Mouse (Mus musculus): ENCODE results near the gene Trio.

The Trio gene

DNA sequence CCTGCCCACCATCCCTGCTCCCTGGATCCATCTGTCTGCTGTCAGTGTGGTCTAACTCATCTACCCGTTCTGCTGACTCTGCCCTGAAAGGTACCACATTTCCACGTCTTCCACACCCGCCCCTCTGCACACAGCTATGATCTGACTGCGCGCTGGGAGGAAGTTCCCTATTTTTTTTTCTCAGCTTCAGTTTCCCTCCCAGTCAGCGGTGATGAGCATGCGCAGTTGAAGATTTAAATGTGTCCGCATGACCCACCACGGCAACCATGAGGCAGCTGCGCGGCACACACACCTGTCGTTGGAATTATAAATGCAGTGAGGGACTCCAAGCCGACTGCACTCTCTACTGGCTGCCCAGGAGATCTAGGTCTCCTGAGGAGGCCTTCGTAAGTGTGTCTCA is 142.8 kb downstream of the Trio start:
- no peak for DNase-seq (ENCODE audit: low read depth, low spot score)

DNA sequence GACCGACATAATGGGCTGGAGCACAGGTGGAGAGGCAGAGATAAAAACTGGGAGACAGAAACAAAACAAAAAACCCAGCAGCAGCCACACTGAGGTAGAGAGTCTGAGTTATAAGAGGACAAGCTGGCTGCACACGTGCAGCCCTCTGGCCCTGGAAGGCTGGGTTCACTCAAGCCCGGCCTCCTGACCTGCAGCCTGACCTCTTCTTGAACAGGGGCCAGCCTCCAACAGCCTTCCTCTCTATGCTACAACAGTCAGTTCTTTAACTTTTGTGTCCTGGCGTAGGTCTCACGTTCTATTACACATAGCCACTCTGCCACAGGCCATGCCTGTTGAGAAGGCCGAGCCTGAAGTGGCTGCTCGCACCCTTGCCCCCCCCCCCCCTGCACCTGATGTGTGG is 147.8 kb downstream of the Trio start:
- DNase-seq (ENCODE audit: low read depth, low spot score), result no peak

DNA sequence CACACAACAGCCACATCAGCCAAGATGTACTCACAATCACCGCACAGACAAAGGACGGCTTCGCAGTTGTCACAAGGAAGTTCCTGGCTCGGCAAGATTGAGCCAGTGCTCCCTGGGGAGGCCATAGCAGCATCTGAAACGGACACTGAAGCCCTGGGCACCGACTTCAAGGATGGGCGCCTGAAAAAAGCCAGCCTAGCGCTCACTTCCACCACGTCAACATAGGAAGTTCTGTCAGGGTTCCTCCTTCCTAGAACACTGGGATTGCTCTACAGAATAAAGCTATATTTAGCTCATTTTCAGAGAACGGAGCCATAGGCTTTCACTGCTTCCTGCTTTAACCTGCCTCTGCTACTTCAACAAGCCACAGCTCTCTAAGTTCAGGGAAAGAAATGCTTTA is 149.3 kb downstream of the Trio start:
- no peak for DNase-seq (ENCODE audit: low read depth, low spot score)

DNA sequence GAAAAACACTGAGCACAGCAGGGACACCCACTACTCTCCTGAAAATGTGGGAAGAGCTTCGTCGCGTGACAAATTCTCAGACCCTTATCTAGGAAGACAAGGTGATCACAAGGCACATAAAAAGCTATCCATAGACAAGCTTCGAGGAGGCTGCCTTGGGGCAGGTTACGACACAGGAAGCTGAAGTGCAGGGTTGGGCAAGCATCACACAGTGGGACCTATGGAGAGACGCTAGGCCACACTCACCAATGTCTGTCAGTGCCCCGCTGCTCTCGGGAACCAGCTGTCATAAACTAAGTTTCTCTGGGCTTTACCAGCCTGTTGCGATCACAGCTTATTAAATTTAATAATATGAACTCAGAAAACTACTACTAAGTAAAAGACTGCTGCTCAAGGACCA is 149.9 kb downstream of the Trio start:
- no peak for DNase-seq (ENCODE audit: low read depth, low spot score)

DNA sequence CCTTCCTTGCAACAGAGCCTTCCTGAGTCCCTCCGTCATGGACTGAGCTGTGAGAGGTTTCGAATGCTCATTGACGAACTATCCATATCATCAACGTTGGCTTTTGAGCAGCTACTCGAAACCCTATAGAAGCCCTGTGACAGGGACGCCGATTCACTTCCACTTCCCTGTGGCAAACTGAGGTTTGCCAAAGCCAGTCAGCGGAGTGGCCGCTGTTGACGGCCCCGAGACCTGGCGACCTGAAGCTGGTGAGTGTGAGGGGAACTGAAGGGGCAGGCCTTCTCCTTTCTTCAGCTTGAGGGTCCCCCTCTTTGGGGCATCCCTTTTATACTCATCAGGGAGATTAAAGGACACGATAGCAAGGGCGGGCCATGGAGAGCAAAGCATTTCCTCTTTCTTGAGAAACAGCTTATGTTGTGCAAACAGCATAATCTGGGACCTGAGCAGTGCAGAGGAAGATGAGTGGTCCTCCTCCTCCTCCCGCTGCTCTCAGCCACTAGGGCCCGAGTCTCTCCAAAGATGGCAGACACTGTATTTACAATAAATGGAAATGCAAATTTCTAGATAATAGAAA is 151.8 kb downstream of the Trio start:
- DNase-seq (ENCODE audit: low read depth, low spot score), result no peak

DNA sequence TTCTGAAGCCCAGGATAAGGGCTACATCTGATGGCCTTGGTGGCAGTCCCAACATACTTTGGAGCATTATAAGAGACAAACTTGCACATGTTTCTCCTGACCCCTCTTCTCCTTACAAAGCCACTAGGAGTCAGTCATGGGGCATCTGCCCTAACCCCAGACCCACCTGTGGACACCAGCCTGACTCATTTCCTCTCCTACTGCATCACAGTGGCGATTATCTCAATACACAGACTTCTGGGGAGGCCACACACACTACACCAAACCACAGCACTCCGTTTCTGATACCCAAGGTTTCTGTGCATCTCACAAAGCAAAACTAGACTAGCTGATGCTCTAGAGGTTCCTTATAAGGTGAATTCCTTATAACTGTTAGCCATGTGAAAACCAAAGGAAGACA is 153.4 kb downstream of the Trio start:
- no peak for DNase-seq (ENCODE audit: low read depth, low spot score)

DNA sequence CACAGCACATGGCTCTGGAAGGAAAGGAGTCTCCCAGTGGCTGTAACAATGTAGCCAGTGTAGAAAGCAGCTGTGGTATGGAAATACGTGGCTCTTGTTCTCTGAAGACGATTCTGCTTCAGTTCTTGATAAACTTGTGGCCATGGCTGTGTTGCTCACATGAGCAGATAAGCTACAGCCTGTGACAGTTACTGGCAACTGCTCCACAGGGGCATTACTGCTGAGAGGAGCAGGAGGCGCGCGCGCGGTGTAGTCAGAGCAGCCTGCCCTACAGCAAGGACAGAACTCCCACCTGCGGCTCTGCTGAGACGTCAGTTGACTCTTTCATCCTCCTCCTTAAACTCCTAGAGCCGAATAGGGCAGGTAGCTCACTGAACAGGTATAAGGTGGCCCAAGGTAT is 153.9 kb downstream of the Trio start:
- DNase-seq (ENCODE audit: low read depth, low spot score), result no peak

DNA sequence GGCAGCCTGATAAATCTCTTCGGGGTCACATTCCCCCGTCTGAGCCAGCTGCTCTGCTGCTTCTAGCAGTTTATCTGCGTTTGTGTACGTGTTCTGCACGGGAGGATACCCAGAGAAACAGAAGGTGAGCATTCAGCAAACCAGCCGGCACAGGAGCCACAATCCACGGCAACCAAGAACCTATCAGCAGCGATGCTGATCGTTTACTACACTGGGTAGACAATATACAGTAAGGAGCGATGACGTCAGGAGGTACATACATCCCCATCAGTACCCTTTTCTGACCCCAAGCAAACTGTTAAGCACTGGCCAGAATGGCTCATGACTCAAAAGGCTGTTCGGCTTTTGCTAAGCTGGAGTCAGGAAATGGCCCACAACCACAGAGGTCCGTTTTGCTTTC is 154.4 kb downstream of the Trio start:
- DNase-seq (ENCODE audit: low read depth, low spot score), result no peak

DNA sequence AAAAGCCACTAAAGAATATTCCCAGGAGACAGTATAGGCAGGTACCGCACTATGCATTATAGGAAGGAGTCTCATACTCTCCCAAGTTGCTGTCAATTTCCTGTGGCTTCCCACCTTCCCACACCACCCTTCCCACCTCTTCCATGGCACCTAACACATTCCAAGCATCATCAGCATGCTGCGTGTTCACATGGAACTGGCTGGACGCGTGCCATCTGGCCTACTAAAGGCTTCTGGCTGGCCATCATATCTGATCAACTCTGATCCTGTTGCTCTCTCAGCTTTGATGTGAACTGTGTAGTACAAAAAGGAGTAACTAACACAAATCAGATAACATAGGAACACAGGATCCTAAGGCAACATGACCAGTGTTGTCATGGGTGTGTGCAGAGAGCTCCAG is 156.6 kb downstream of the Trio start:
- DNase-seq (ENCODE audit: low read depth, low spot score), result peak; percentile 73

DNA sequence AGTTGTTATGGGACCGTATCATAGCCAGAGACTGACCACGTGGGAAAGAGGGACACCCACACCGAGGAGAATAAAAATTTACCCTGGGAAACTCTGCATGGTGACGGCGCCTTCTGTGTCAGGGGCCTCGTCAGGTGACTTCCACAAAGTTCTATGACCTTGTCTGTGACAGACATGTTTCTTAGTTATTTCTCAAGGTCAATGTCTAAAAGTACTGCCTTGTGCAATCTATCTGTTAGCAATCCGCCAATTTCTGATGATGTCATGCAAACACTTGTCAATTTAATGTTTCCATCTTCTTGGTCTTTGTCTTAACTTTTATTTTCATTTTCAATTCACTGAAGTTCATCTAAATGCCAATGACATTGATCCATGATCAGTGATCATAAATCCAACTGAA is 157.8 kb downstream of the Trio start:
- DNase-seq (ENCODE audit: low read depth, low spot score), result no peak

DNA sequence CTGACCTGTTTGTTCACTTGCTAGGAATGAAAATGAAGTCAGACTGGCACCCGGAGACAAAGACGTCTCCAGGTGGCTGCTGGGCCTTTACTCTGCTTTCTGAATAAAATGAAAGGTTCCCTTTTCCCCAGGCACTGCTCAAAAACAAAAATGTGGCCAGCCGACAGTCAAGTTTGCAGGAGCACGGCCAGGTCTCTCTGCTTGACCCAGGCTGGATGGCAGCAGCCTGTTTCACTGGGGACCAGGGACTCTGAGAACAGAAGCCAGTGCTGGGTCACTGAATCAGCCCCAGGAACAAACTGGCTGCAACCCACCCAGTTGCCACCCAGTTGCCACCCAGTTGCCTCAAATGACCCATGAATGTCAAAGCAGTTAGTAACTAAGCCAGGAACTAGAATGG is 159.2 kb downstream of the Trio start:
- DNase-seq (ENCODE audit: low read depth, low spot score), result no peak

DNA sequence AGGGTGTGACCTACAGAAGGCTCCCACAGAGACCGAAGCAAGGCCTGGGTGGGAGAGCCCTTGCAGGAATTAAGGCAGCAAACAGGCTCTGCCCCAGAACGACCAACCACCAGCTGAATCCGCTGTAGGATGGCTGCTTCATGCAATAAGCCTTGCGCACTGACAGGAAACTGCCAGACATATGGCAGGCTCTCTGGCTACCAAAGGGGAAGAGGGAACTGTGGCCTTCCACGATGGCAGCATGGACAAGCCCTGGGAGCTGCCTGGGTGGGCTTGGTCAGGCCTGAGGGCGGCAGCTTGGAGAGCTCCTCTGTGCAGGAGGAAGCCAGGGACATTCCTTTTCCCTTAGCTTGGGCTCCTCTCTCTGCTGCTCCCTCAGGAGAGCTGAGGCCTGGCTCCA is 159.6 kb downstream of the Trio start:
- DNase-seq (ENCODE audit: low read depth, low spot score), result no peak

DNA sequence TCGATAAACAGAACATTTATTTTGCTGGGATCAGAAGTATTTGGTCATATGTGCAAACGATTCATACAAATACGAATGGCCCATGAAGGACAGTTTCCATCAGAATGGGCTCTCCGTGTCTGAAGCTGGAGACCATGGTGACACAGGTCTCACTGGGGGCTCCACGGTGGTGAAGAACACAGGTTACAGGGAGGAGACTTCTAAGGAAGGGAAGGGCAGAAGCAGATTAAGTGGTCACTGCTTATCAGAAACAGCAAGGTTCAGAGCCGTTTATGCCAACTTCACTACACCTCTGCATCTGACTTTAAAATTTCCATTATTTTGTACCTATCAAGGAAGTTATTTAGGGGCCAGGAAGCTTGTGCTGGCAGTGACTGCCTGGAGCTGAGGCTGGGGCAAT is 161.3 kb downstream of the Trio start:
- no peak for DNase-seq (ENCODE audit: low read depth, low spot score)

DNA sequence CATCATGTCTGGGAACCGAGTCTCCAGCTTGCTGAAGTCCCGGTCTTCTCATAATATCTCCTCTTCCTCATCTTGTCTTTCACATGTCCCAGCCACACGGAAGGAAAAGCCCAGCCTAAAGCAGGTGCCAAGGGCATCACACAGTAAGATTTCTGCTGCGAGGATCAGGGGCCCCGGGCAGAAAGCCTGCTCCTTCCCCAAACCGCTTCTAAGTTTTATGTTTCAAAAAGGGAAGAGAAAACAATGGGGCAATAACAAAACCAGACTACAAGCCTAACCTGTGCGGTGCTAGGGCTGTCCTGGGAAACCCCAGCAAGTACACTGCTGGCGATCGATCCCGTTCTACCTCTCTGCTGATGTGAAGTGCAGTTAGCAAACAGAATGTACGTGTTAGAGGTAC is 162.7 kb downstream of the Trio start:
- no peak for DNase-seq (ENCODE audit: low read depth, low spot score)

DNA sequence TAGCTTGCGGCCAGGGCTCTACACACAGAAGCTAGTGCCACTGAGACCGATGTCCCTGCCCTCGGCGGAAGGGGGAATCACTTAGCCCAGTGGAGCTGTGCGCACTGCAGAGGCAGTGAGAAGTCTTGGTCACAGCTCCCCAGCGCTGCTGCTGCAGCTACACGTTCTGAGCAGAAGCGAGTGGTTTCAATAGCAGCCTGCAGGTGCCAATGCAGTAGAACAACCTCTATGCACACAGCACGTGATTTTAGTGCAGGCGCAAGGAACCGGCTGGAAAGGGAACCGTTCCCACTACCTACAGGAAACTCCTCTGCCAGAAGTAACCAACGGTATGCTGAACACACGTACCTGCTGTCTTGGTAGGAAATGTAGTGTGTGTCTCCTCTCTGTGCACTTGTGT is 165.2 kb downstream of the Trio start:
- peak; percentile 59 for DNase-seq (ENCODE audit: low read depth, low spot score)

DNA sequence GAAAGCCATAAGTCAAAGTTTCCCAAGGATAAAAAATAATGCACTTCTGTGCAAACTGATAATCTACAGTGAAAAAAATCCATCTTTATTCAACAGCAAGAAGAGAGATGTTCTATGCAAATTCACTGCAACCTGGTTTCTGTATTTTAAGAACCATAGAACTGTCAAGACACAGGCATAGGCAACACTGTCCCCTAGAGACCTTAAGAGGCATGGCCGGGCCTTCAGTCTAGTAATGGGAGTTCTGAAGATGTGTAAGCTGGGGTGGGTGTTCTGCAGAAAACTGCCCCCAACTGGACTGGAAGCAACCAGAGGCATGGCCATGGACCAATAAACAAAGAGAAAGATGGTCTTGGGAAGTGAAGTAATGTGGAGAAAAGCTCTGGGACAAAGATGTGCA is 166.1 kb downstream of the Trio start:
- no peak for DNase-seq (ENCODE audit: low read depth, low spot score)

DNA sequence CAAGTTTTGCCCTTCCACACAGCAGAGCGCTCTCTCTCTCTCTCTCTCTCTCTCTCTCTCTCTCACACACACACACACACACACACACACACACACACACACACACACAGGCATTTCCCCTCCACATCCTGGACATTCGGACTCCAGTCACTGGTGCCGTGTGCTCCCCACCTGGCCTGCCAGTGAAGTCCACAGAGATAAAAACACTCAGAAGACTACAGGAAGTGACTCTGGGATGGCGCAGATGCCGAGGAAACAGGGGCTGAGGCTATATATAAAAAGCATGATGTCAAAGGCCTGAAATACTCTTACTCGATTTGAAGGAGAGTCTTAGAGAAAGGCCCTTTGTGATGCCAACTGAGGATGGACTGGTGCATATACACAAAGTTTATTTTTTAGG is 166.5 kb downstream of the Trio start:
- no peak for DNase-seq (ENCODE audit: low read depth, low spot score)

DNA sequence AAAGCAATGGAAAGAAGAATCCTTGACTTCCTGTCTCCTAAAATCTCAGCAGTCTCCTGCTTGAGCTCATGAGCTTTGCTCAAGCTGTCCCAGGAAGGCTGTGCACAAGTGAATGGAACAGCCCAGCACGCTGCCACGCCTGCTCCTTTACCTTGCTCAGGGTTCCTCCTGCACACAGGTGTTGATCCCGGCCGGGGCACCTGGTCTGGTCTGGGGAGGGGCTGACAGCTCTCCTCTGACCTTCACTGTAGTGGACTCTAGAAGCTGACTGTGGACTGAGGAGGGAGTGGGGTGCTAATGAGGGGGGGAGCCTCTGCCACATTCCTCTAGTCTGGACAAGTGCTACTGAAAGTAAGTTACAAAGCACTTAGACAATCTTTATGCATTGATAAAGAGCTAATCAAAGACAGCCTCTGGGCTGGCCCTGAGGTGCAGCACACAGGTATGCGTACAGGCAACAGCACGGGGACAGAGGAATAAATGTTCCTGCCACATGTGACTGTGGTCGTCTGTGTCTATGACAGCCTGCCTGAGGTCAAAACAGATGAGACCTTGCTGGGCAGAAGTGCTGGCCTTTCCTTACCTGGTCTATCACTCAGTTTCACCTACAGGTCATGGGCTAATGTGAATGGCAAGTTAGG is 167.3 kb downstream of the Trio start:
- no peak for DNase-seq (ENCODE audit: low read depth, low spot score)

DNA sequence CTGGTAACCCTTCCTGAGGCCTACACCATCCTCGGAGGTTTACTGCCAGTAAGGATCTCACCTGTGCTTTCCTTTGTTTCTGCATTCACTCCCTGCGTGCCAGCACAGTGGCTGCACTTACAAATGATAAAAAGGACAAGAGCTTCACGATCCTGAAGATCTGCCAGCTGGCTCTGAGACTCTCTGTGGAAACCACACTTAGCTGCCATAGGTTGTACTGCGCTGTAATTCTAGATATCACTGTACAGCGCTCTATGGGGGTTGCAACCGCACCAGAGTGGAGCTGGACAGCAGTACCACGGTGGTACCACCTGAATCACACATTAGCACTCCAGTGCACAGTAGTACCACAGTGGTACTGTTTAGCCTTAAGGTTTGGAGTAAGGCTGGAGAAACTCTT is 168.4 kb downstream of the Trio start:
- peak; percentile 73 for DNase-seq (ENCODE audit: low read depth, low spot score)

DNA sequence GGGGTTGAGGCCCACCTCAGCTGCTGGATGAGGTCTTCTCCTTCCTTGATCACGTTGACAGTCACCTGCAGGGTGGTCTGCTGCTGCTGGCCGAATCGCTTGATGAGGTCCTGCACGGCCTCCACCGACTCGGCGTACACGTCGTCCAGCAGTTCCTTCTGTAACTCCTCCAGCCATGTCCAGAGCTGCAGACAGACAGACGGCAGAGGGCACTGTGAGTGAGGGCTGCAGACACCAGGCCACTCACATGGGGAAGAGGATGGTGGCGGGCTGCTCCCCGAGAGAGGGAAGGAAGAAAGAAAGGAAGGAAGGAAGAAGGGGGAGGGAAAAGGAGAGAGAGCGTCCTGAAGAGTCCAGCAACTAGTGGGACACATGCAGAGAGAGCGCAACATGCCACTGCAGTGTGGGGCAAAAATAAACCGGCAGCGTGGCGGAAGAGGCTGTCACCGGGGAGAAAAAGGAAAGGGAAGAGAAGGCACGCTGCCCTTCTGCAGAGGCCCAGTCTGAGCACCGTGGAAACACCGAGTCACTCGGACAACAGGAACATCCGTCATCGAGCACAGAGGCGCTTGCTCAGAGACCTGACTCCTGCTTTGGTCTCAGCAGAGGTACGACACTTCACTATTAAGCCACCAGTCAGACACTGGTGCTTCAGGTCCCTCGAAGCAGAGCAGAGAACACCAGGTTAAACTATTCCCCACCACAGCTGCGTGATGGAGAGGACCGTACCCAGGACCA is 169.4 kb downstream of the Trio start:
- DNase-seq (ENCODE audit: low read depth, low spot score), result no peak

DNA sequence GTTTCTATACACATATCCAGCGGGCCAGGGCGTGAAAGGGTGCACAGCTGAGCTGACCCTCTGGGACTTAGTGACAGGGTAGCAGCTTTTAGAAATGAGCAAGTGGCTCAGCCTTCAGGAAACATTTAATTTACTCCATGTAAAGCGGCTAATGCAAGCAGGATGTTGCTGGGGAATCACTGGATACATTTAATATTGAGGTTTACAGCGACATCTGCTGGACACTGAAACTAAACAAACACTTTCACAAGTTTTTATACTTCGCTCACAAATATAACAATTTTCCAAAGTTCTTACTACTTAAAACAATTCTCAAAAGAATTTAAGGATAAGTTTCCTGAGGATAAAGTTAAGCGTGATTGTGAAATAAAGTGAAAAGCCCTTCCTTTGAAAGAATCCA is 174.3 kb downstream of the Trio start:
- DNase-seq (ENCODE audit: low read depth, low spot score), result peak; percentile 57

DNA sequence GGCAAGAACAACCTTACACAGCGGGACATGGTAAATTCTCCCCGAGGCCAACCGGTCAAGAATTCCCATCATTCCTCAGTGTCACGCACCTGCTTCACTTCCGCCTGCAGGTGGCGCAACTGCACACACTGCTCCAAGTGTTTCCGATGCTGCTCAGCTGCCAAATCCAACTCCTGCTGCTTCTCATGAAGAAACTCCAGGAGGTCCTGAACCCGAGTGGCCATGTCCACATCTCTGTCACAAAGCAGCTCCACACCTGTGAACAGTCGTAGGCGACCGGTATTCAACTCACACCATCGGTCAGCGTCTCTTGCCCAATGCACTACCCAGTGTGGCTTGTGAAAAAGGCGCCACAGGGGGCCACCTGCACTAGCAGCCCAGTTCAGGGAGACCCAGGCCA is 174.7 kb downstream of the Trio start:
- peak; percentile 66 for DNase-seq (ENCODE audit: low read depth, low spot score)

DNA sequence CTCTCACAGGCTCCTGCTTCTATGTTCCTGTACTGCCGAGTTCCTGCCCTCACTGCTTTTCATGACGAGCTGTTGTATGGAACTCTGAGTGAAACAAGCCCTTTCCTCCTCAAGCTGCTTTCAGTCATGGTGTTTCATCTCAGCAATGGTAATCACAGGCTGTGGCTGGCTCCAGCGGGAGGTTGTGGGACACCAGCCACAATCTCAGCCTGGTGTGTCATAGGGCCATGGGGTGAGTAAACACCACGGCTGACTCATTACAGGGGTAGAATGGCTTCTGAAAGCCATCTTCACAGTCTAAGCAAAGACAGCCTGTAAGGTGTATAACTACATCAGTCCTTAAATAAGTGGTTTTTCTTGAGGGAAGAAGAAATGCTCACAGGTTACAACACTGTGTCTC is 175.7 kb downstream of the Trio start:
- DNase-seq (ENCODE audit: low read depth, low spot score), result no peak

Data from brain, adult 2 months (tissue).